Mouse (Mus musculus) heart, postnatal 0 days (tissue): ENCODE data around the gene Sowahc. TPM values are rescaled to one million over a fixed set of nuclear protein-coding genes. Genes with fewer than 3 reads are reported as not detected.

ENCODE experiments used
- ATAC-seq: fragments of 200-750 bp; cut with Nextera tagmentation; 2 replicates; pipeline ENCODE4 v1.8.0; 2017; ENCODE audit warnings: low read depth, moderate number of reproducible peaks, moderate library complexity; ENCODE audit not compliant: insufficient read depth
- DNase-seq: peaks from one replicate; pipeline ENCODE4 v3.0.0-alpha.2; 2016; ENCODE audit warnings: low spot score
- H3K27ac ChIP-seq: fragments of 300-500 bp; sonication (generic); 2 replicates; pipeline ENCODE4 v1.5.1; 2014; ENCODE audit warnings: low read depth, mild to moderate bottlenecking
- H3K27me3 ChIP-seq: fragments of 300-500 bp; sonication (generic); 2 replicates; pipeline ENCODE4 v1.6.1; 2014; ENCODE audit warnings: low read length, mixed read lengths; ENCODE audit not compliant: control insufficient read depth, insufficient read depth
- H3K36me3 ChIP-seq: fragments of 300-500 bp; sonication (generic); replicated peaks from 2 replicates; pipeline ENCODE4 v1.6.1; 2014; ENCODE audit warnings: low read length, mixed read lengths; ENCODE audit not compliant: control insufficient read depth, insufficient read depth
- H3K4me1 ChIP-seq: fragments of 300-500 bp; sonication (generic); 2 replicates; pipeline ENCODE4 v1.6.1; 2014; ENCODE audit warnings: antibody characterized with exemption; ENCODE audit not compliant: control insufficient read depth, insufficient read depth
- H3K4me2 ChIP-seq: fragments of 300-500 bp; sonication (generic); 2 replicates; pipeline ENCODE4 v1.6.1; 2014; ENCODE audit warnings: low read depth, mild to moderate bottlenecking, low read length, moderate library complexity
- H3K4me3 ChIP-seq: fragments of 300-500 bp; sonication (generic); 2 replicates; pipeline ENCODE4 v1.5.1; 2014; ENCODE audit warnings: low read depth, low read length
- H3K9ac ChIP-seq: fragments of 300-500 bp; sonication (generic); replicated peaks from 2 replicates; pipeline ENCODE4 v1.6.1; 2014; ENCODE audit warnings: low read depth, low read length, mixed read lengths
- H3K9me3 ChIP-seq: fragments of 300-500 bp; sonication (generic); replicated peaks from 2 replicates; pipeline ENCODE4 v1.6.1; 2016; ENCODE audit warnings: low read length; ENCODE audit not compliant: control insufficient read depth
- CTCF ChIP-seq: IDR thresholded peaks from 2 replicates; pipeline ENCODE4 v1.5.1; 2016; ENCODE audit warnings: antibody characterized with exemption, control low read depth, low read depth
- EP300 ChIP-seq: IDR thresholded peaks from 2 replicates; pipeline ENCODE4 v1.6.1; 2016; ENCODE audit warnings: antibody characterized with exemption, low read depth
- WGBS: fragments of 180-500 bp; shearing (Covaris S2); extraction: QIAGEN DNeasy Blood & Tissue Kit; methylation state at CpG from one replicate; pipeline ENCODE4 v1.1.7; 2014; 5-methylcytosine and 5-hydroxymethylcytosine counted together
- polyA plus RNA-seq: library from polyadenylated mRNA; unstranded; fragments of >200 nt; fragmentation: Nextera tagmentation; extraction: Ambion mirVana; gene quantifications from 2 replicates; pipeline ENCODE4 v1.2.1, GENCODE M21; 2015
- total RNA-seq: library from RNA; depleted of rRNA; stranded (reverse); fragments of >200 nt; gene quantifications from 2 replicates; pipeline ENCODE4 v1.2.3, GENCODE M21; 2014; ENCODE audit warnings: low replicate concordance

The Sowahc gene
- total and polyA plus RNA-seq, 2 experiments from 2014 or later: 0.97 to 2.4 TPM

DNA sequence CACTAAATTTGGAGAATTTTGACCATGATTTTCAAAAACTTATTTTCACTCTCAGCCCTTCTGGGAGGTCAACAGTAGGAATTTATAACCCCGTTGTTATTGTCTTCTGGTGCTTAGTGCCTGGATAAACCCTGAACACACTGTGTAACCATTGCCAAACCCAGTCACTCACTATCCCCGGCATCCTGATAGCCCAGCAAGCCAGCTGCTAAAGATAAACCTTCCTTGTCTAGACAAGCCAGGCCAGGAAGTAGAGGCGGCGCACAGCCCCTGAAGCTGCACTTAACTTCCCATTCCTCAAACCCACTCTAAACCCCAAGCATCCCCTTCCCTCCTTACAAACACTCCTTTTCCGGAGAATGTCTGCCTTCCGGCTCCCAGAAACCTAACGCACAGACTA lies 43.3 kb downstream of the Sowahc start:
- DNase-seq: no peak
- Histone ChIP-seq H3K4me2 (no peak overlapping the region), H3K4me3 (no peak overlapping the region), H3K9me3 (no peaks in the 10 kb centered on the region), H3K9ac (no peak overlapping the region), H3K27me3 (no peaks in the 10 kb centered on the region), H3K27ac (no peak overlapping the region), H3K36me3 (no peaks in the 10 kb centered on the region), H3K4me1 (peaks cover 4% of the 10 kb centered on the region)
- 29% methylated on average over 7 of the region's 7 CpGs for WGBS
- TF ChIP-seq EP300: no peak
- TF ChIP-seq CTCF: no peak
- no peak for ATAC-seq

DNA sequence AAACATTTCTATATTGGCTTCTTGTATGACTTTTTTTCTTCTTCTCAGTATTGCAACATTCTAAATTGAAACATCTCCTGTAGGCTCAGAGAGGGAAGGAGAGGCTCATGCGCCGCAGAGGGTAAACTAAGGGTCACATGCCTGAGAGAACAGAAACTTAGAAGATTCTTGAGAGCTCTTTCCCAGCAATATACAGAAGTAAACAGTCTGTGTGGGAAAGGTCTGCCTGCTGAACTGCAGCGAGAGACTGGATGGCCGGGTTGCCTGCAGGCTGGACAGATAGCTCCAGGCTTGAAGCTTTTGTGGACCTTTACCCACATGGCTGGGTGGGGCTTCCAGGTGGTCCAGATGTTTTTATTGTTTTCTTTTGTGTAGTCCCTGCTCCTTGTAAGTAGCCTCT lies 43.9 kb downstream of the Sowahc start:
- H3K4me1 ChIP-seq: peaks cover 4% of the 10 kb centered on the region
- no peaks in the 10 kb centered on the region for H3K27me3 ChIP-seq
- H3K4me2 ChIP-seq: no peak overlapping the region
- no peak for DNase-seq
- H3K9ac ChIP-seq: no peak overlapping the region
- H3K9me3 ChIP-seq: no peaks in the 10 kb centered on the region
- no peak; the same call in 1 of the 2 replicates for ATAC-seq
- H3K27ac ChIP-seq: peak overlapping the region; percentile 46
- H3K36me3 ChIP-seq: no peaks in the 10 kb centered on the region
- WGBS: 43% methylated on average over 4 of the region's 4 CpGs
- TF ChIP-seq CTCF (no peak), EP300 (no peak)
- no peak overlapping the region for H3K4me3 ChIP-seq

DNA sequence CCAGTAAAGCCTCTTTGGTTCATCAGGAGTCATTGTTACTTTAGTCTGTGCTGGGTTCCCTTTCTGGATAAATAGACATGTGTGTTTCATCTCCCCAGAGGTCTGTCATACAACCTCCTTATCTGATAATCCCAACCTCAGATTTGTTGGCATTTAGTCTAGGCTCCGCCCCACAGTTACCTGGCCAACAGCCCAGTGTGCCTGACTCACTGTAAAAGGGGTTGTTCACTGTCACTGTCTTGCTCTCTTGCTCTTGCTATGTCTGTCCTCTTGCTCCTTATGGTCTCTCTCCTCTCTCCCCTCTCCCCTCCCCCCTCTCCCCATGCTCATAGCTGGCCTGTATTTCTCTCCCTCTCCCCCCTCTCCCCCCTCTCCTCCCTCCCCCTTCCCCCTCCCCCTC lies 44.3 kb downstream of the Sowahc start:
- Histone ChIP-seq H3K4me2 (no peak overlapping the region), H3K9me3 (no peaks in the 10 kb centered on the region), H3K9ac (no peak overlapping the region), H3K27me3 (no peaks in the 10 kb centered on the region), H3K36me3 (no peaks in the 10 kb centered on the region), H3K4me3 (no peak overlapping the region), H3K4me1 (peaks cover 4% of the 10 kb centered on the region), H3K27ac (peak overlapping the region; percentile 46)
- no peak for DNase-seq
- WGBS: 65% methylated on average over 1 of the region's 1 CpGs
- ATAC-seq: no peak
- TF ChIP-seq CTCF (no peak), EP300 (no peak)

DNA sequence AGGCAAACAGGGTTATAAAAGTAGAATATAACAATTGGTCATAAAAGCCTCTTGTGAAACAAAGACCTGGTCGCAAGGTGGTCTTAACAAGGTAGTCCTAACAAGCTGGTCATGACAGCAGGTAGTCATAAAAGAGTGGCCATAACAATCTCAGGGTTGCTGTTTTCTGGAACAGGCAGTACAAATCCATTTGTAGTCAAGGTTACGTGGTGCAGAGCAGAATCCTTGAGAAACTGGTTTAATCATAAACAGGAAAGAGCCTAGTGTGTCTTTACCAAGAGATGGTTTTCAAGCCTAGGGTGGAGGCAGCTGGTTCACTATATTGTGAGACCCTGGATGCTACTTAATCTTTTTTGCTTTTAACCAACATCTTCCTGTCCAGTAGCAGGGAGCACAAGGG lies 45.5 kb downstream of the Sowahc start:
- ATAC-seq (no peak), DNase-seq (no peak)
- no peak overlapping the region for H3K4me3 ChIP-seq
- no peak overlapping the region for H3K9ac ChIP-seq
- H3K4me1 ChIP-seq: peaks cover 4% of the 10 kb centered on the region
- no peak for TF ChIP-seq EP300
- TF ChIP-seq CTCF: no peak
- H3K27me3 ChIP-seq: no peaks in the 10 kb centered on the region
- 93% methylated on average over 2 of the region's 2 CpGs for WGBS
- H3K36me3 ChIP-seq: no peaks in the 10 kb centered on the region
- H3K27ac ChIP-seq: no peak overlapping the region
- no peaks in the 10 kb centered on the region for H3K9me3 ChIP-seq
- H3K4me2 ChIP-seq: no peak overlapping the region

DNA sequence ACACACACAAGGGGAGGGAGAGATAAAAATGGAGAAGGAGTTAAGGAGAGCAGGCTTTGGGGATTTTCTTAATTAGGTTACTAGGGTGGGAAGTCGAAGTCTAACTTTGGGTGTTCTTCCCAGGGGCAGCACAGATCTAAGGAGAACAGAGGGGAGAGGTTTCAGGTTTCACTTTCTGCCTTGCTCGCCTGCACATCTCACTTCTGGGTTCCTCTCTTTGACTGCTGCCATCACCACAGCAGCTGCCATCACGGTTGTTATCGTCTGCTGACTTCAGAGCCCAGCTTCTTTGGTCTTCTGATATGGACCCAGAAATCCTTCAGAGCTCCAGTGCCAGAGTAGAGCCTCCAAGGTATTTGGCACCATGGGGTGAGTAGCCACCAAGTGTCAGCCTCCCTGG lies 46.4 kb downstream of the Sowahc start:
- WGBS: 47% methylated on average over 4 of the region's 4 CpGs
- Histone ChIP-seq H3K4me1 (peaks cover 4% of the 10 kb centered on the region), H3K4me2 (no peak overlapping the region), H3K36me3 (no peaks in the 10 kb centered on the region), H3K27ac (no peak overlapping the region), H3K9me3 (no peaks in the 10 kb centered on the region), H3K27me3 (no peaks in the 10 kb centered on the region), H3K4me3 (no peak overlapping the region), H3K9ac (no peak overlapping the region)
- TF ChIP-seq EP300 (no peak), CTCF (no peak)
- ATAC-seq (no peak), DNase-seq (no peak)

DNA sequence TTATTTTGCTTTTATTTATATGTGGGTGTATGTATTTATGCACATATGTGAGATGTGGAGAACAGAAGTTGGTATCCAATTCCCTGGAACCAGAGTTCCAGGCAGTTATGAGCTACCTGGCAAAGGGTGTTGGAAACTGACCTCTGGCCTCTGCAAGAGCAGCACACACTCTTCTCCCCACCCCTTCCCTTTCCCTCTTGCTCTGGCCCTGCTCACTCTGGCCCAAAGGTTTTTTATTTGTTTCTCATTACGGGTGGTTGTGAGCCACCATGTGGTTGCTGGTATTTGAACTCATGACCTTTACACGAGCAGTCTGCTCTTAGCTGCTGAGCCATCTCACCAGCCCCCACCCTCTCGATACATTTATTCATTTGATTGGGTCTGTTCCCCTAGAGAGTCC lies 47.0 kb downstream of the Sowahc start:
- no peak for TF ChIP-seq EP300
- TF ChIP-seq CTCF: no peak
- Histone ChIP-seq H3K9me3 (no peaks in the 10 kb centered on the region), H3K4me3 (no peak overlapping the region), H3K4me2 (no peak overlapping the region), H3K9ac (no peak overlapping the region), H3K36me3 (no peaks in the 10 kb centered on the region), H3K27me3 (no peaks in the 10 kb centered on the region), H3K4me1 (peaks cover 4% of the 10 kb centered on the region), H3K27ac (no peak overlapping the region)
- DNase-seq (no peak), ATAC-seq (no peak)
- 67% methylated on average over 3 of the region's 3 CpGs for WGBS
